Mouse (Mus musculus) CD4-positive, CD25-positive, alpha-beta regulatory T cell, adult 4 months (primary cell): ENCODE results near the gene Cwc22. TPM values are rescaled to one million over a fixed set of nuclear protein-coding genes. Genes with fewer than 3 reads are reported as not detected.

Experiments
- ATAC-seq: one replicate; pipeline ENCODE4 v1.8.0; 2017
- polyA plus RNA-seq, 2 experiments: library from polyadenylated mRNA; unstranded; fragments of 100-300 nt; shearing (Covaris generic); gene quantifications; one replicate each; pipeline ENCODE4 v1.2.1; 2017

Cwc22 gene
- polyA plus RNA-seq, 2 experiments from 2014 or later = 53.1 to 53.6 TPM

- no peak for ATAC-seq
These were observed 75.0 kb downstream of the Cwc22 start for GRCm38 (mm10) chr2:77871146-77871545.

- no peak for ATAC-seq
These were observed 76.4 kb downstream of the Cwc22 start for GRCm38 (mm10) chr2:77869729-77870280.

GRCm38 (mm10) chr2:77863934-77864333 is 82.2 kb downstream of the Cwc22 start:
- no peak for ATAC-seq

- no peak for ATAC-seq
These were observed 82.7 kb downstream of the Cwc22 start for GRCm38 (mm10) chr2:77863522-77863921.

GRCm38 (mm10) chr2:77841464-77841863 is 104.7 kb downstream of the Cwc22 start:
- no peak for ATAC-seq

- no peak for ATAC-seq
These were observed 106.6 kb downstream of the Cwc22 start for GRCm38 (mm10) chr2:77839587-77839986.

DNA sequence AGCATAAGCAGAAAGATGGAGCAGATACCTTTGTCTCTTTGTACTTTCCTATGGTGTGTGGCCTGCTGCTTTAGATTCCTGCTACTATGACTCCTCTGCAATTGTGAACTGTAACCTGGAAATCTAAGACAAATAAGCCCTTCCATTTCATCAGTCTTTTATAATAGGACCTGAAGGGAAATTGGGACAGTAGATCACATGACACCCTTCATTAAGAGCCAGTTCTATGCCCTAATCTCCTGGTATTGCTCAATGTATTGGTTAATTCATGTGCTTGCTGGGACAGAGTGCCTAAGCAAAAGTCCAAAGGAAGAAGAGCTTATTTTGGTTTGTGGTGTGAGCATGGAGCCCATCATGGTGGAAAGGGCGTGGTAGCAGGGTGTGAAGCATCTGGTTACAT is 107.5 kb downstream of the Cwc22 start:
- no peak for ATAC-seq

DNA sequence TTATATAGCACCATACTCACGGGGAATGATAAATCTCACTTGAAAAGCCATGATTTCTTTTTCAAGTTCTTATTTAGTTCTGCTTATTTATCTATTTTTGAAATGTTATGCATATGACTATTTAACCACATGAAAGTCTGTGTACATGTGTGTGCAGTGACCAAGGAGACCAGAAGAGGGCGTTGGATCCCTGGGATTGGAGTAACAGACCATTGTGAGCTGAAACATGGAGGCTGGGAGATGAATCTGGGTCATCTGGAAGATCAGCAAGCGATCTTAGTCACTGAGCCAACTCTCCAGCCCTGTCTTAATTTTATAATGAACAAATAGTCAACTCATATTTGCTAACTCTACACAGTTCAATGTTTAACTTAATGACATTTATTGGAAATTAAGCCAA is 110.4 kb downstream of the Cwc22 start:
- ATAC-seq = no peak

Other genes starting within 250 kb of the Cwc22 start
- under 1 TPM in 1 of 2 experiments, not detected in 1; 0.28 TPM for gene Zfp385b, start 126.7 kb downstream of the Cwc22 start, polyA plus RNA-seq